Mouse (Mus musculus) lung, postnatal 0 days (tissue): ENCODE results near the gene Cnr2. TPM values are rescaled to one million over a fixed set of nuclear protein-coding genes. Genes with fewer than 3 reads are reported as not detected.

Source experiments
- ATAC-seq: fragments of 200-750 bp; cut with Nextera tagmentation; 2 replicates; pipeline ENCODE4 v1.8.0; 2017; ENCODE audit warnings: moderate library complexity
- DNase-seq: peaks from one replicate; pipeline ENCODE4 v3.0.0-alpha.2; 2016; ENCODE audit warnings: low spot score
- H3K27ac ChIP-seq: fragments of 300-500 bp; sonication (generic); 2 replicates; pipeline ENCODE4 v1.5.1; 2014; ENCODE audit warnings: antibody characterized with exemption, mild to moderate bottlenecking, low read length, mixed read lengths
- H3K27me3 ChIP-seq: fragments of 300-500 bp; sonication (generic); replicated peaks from 2 replicates; pipeline ENCODE4 v1.6.1; 2014; ENCODE audit warnings: low read length, mixed read lengths; ENCODE audit not compliant: insufficient read depth
- H3K36me3 ChIP-seq: fragments of 300-500 bp; sonication (generic); 2 replicates; pipeline ENCODE4 v1.6.1; 2014; ENCODE audit warnings: low read length, mixed read lengths; ENCODE audit not compliant: insufficient read depth
- H3K4me1 ChIP-seq: fragments of 300-500 bp; sonication (generic); 2 replicates; pipeline ENCODE4 v1.6.1; 2014; ENCODE audit warnings: antibody characterized with exemption, low read depth, low read length, mixed read lengths; ENCODE audit not compliant: insufficient read depth
- H3K4me2 ChIP-seq: fragments of 300-500 bp; sonication (generic); replicated peaks from 2 replicates; pipeline ENCODE4 v1.6.1; 2014; ENCODE audit warnings: low read depth, mild to moderate bottlenecking, low read length, moderate library complexity, mixed read lengths
- H3K4me3 ChIP-seq: fragments of 300-500 bp; sonication (generic); 2 replicates; pipeline ENCODE4 v1.5.1; 2014; ENCODE audit warnings: low read depth, low read length
- H3K9ac ChIP-seq: fragments of 300-500 bp; sonication (generic); replicated peaks from 2 replicates; pipeline ENCODE4 v1.6.1; 2014; ENCODE audit warnings: low read depth, mild to moderate bottlenecking
- H3K9me3 ChIP-seq: fragments of 300-500 bp; sonication (generic); 2 replicates; pipeline ENCODE4 v1.6.1; 2016; ENCODE audit warnings: low read length, mixed read lengths
- CTCF ChIP-seq: IDR thresholded peaks from 2 replicates; pipeline ENCODE4 v1.5.1; 2016; ENCODE audit warnings: antibody characterized with exemption, mild to moderate bottlenecking
- EP300 ChIP-seq: IDR thresholded peaks from 2 replicates; pipeline ENCODE4 v1.6.1; 2016; ENCODE audit warnings: antibody characterized with exemption, mild to moderate bottlenecking, control low read depth
- WGBS: fragments of 180-500 bp; shearing (Covaris S2); extraction: QIAGEN DNeasy Blood & Tissue Kit; methylation state at CpG from one replicate; pipeline ENCODE4 v1.1.7; 2014; 5-methylcytosine and 5-hydroxymethylcytosine counted together
- polyA plus RNA-seq: library from polyadenylated mRNA; unstranded; fragments of >200 nt; fragmentation: Nextera tagmentation; extraction: Ambion mirVana; gene quantifications from 2 replicates; pipeline ENCODE4 v1.2.1, GENCODE M21; 2015

Cnr2 gene
- 1.9 and 2.2 TPM in 2 replicates for polyA plus RNA-seq

DNA sequence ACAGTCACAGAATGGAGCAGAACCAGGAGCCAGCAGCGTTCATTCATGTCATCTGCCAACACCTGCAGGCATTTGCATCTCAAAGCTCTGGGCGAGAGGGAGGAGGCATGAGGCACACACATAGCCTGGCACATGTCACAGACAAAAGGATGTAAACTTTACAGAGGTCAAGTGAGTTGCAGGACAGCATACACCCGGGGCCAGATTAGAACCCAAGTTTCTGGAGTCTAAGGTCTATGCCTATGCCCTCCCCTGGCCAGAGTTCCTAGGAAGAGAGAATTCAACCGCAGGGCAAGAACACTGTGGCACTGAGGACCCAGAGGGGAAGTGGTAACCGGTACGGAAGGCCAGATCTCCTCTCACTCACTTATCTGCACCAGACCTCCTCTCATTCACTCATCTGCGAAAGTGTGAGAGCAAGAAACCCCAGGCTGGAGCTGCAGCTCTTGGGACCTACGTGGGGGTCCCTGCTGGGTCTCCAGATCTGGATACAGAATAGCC lies at the start of gene Cnr2:
Gene Cnr2, plus strand, starts transcription at position 324 of the 501 bp plus-strand sequence.
- ATAC-seq, result no peak
- Histone ChIP-seq H3K27me3 (no peaks in the 10 kb centered on the region), H3K4me3 (no peak within 1 kb of the TSS), H3K4me1 (no peaks in the 10 kb centered on the region), H3K27ac (0 out of 2 replicates have a peak within 1 kb of the TSS, but pooled peaks have one; percentile 26), H3K9ac (no peak within 1 kb of the TSS), H3K36me3 (no peaks in the 10 kb centered on the region), H3K4me2 (no peak within 1 kb of the TSS), H3K9me3 (no peaks in the 10 kb centered on the region)
- no peak for TF ChIP-seq CTCF
- no peak for TF ChIP-seq EP300
- WGBS, result 35% methylated on average over 8 of the region's 8 CpGs
- no peak for DNase-seq

DNA sequence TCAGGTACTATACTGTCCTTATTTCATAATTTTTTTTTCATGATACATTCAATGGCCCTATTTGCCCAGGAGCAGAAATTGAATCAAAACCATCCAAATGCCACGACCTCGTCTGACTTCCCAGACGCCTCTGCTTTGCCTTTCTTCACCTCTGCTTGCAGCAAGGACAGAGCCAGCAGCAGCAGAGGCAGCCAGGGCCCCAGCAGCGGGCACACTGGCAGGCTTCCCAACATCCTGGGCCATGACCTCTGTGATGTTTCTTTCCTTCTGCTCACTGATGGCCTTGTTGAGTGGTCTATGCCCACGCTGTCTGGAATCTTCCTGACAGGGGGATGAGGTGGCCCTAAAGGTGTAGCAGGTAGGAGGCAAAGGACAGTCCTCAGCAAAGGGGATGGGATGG lies 47.6 kb upstream of the Cnr2 start:
- no peak for ATAC-seq
- Histone ChIP-seq H3K4me2 (no peak overlapping the region), H3K27me3 (no peaks in the 10 kb centered on the region), H3K9ac (no peak overlapping the region), H3K27ac (no peak overlapping the region), H3K4me1 (no peaks in the 10 kb centered on the region), H3K4me3 (no peak overlapping the region), H3K9me3 (no peaks in the 10 kb centered on the region), H3K36me3 (no peaks in the 10 kb centered on the region)
- no peak for TF ChIP-seq EP300
- TF ChIP-seq CTCF, result no peak
- WGBS, result 41% methylated on average over 5 of the region's 5 CpGs
- no peak for DNase-seq

DNA sequence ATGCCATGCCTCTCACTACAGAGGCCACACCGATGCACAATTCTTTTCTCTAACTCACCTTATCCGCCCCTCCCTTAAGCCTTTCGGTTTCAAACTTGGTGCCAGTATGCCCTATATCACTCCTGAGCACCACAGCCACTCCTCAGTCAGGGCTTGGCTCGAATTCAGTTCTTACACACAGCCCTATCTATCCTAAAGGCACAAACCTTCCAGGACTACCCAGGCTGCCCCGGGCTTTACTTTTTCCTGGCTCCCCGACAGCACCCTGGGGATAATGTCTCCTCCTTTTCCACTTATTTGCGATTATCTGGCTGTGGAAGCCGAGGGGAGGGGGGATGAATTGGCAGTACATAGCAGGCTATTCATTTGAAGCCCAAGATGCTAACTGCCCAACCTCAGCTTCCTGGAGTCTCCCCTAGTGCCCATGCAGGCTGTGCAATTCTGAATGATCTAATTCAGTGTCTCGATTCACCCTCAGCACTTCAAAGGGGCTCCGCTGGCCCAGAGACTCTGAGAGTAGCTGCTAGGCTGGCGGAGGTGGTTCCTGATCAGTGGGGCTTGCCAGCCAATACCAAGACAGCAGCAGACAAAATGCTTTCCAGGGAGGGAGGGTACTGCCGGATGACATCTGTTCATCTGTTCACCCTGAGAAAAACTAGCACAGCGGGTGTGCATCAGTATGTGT lies 44.6 kb upstream of the Cnr2 start:
- Histone ChIP-seq H3K27ac (no peak overlapping the region), H3K4me1 (no peaks in the 10 kb centered on the region), H3K36me3 (no peaks in the 10 kb centered on the region), H3K27me3 (no peaks in the 10 kb centered on the region), H3K4me3 (no peak overlapping the region), H3K4me2 (no peak overlapping the region), H3K9ac (no peak overlapping the region), H3K9me3 (no peaks in the 10 kb centered on the region)
- 41% methylated on average over 13 of the region's 13 CpGs for WGBS
- ATAC-seq (peak; percentile 23; the same call in 1 of the 2 replicates), DNase-seq (peak; percentile 64)
- TF ChIP-seq CTCF, result no peak
- no peak for TF ChIP-seq EP300

DNA sequence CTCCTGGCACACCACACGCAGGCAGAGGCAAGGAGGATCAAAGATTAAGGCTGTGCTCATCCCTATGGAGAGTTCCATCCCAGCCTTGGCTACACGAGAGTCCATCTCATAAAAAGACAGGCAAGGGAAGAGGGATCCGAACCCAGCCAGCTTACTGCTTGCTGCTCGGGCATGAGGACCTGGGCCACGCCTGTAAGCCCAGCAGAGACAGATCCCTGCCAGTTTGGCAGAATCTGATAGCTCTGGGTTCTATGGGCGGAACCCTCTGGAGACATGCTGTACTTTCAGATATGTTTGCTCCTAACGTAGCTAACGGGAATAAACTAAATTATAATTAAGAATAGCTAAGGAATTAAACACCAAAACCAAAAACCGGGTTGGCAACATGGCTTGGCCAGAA lies 43.3 kb upstream of the Cnr2 start:
- no peaks in the 10 kb centered on the region for H3K36me3 ChIP-seq
- ATAC-seq, result no peak
- no peaks in the 10 kb centered on the region for H3K27me3 ChIP-seq
- H3K4me3 ChIP-seq, result no peak overlapping the region
- H3K4me1 ChIP-seq, result no peaks in the 10 kb centered on the region
- H3K4me2 ChIP-seq, result no peak overlapping the region
- TF ChIP-seq EP300 (no peak), CTCF (no peak)
- no peaks in the 10 kb centered on the region for H3K9me3 ChIP-seq
- H3K9ac ChIP-seq, result no peak overlapping the region
- DNase-seq, result no peak
- 86% methylated on average over 9 of the region's 9 CpGs for WGBS
- H3K27ac ChIP-seq, result no peak overlapping the region

DNA sequence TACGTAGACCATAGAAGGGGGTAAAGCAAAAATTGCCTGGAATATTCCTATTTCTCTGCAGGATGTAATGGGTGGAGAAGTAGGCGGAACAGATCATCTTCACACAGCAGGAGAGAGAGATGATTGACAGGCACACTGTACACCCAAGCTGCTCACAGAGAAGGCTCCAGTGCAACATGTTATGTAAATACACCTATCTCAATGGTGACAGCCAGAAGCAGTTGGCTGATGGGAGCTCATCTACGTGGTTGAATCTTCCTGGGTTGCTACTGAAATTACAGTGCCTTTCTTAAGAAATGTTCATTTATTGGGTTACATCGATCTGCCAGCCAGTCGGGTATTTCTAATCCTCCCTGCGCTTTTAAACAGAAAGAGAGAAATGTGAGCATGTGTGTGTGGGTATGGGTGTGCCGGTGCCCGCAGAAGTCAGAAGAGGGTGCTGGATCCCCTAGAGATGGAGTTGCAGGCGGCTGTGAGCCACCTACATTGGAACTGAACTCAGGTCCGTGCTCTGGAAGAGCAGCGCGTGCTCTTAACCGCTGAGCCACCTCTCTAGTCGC lies 41.1 kb upstream of the Cnr2 start:
- ATAC-seq, result no peak
- H3K4me1 ChIP-seq, result peaks cover 3% of the 10 kb centered on the region
- H3K4me3 ChIP-seq, result no peak overlapping the region
- H3K4me2 ChIP-seq, result no peak overlapping the region
- no peaks in the 10 kb centered on the region for H3K36me3 ChIP-seq
- H3K27me3 ChIP-seq, result no peaks in the 10 kb centered on the region
- no peak overlapping the region for H3K27ac ChIP-seq
- no peaks in the 10 kb centered on the region for H3K9me3 ChIP-seq
- H3K9ac ChIP-seq, result no peak overlapping the region
- DNase-seq, result no peak
- 87% methylated on average over 14 of the region's 14 CpGs for WGBS
- TF ChIP-seq EP300, result no peak
- no peak for TF ChIP-seq CTCF

DNA sequence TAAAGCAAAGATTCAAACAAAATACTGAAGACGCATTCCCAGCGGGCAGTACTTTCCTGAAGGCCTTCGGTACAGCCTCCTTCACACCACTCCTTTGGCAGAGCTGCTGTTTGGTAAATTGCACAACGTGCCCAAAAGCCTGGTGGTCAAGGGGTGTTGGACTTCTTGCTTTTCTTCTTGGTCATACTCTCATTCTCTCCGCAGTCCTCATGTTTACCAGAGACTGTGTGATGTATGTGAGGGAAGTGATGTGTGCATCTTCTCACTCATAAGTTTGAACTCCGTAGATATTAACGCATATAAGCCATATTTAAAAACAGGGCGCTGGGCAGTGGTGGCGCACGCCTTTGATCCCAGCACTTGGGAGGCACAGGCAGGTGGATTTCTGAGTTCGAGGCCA lies 40.6 kb upstream of the Cnr2 start:
- no peaks in the 10 kb centered on the region for H3K27me3 ChIP-seq
- no peak overlapping the region for H3K9ac ChIP-seq
- TF ChIP-seq CTCF, result no peak
- TF ChIP-seq EP300, result no peak
- no peak overlapping the region for H3K4me2 ChIP-seq
- 0 out of 2 replicates have a peak, but pooled peaks cover 3% of the 10 kb centered on the region for H3K36me3 ChIP-seq
- no peak overlapping the region for H3K4me3 ChIP-seq
- H3K9me3 ChIP-seq, result no peaks in the 10 kb centered on the region
- 56% methylated on average over 11 of the region's 11 CpGs for WGBS
- DNase-seq, result peak; percentile 38
- H3K27ac ChIP-seq, result no peak overlapping the region
- H3K4me1 ChIP-seq, result peaks cover 5% of the 10 kb centered on the region
- no peak for ATAC-seq
